Comparison of ENCODE assay signal across 8 mouse cellular contexts in genomic region chr1:130462867-130463266, GRCm38 (mm10). TPM values are rescaled to one million over a fixed set of nuclear protein-coding genes. Genes with fewer than 3 reads are reported as not detected.
DNase-seq lines count a peak whose midpoint lies in the region; ATAC-seq and TF ChIP-seq lines count a peak whose summit lies in the region.

No protein-coding gene starts in this region.

- no peak for TF ChIP-seq CTCF in layer of hippocampus, adult 2 months (conservative IDR thresholded peaks at IDR 0.05)
- TF ChIP-seq CTCF in embryonic fibroblast, embryonic 13.5 days (IDR thresholded peaks at IDR 0.05; ENCODE audit: borderline replicate concordance, insufficient read depth, low read length): no peak

- WGBS in limb, embryonic 13.5 days: 7% methylated on average over 4 of the region's 4 CpGs
- WGBS in stomach, embryonic 15.5 days: 2% methylated on average over 4 of the region's 4 CpGs

- TF ChIP-seq POLR2A in embryonic fibroblast, embryonic 13.5 days (IDR thresholded peaks at IDR 0.05; ENCODE audit: low read depth, low read length): no peak

- H3K9me3 ChIP-seq in limb, embryonic 13.5 days: no peaks in the 10 kb centered on the region
- H3K9me3 ChIP-seq in stomach, embryonic 15.5 days: no peaks in the 10 kb centered on the region

- H3K36me3 ChIP-seq in limb, embryonic 13.5 days: no peaks in the 10 kb centered on the region
- H3K36me3 ChIP-seq in stomach, embryonic 15.5 days: no peaks in the 10 kb centered on the region

- H3K4me1 ChIP-seq in embryonic fibroblast, embryonic 13.5 days (ENCODE audit: control insufficient read depth, insufficient read depth, low read length): no peaks in the 10 kb centered on the region
- no peaks in the 10 kb centered on the region for H3K4me1 ChIP-seq in limb, embryonic 13.5 days
- H3K4me1 ChIP-seq in stomach, embryonic 15.5 days: peaks cover 5% of the 10 kb centered on the region; the same call in 1 of the 2 replicates

- DNase-seq in layer of hippocampus, adult 2 months (ENCODE audit: low spot score in 2 of 2): peak in 1 of 2 experiments; percentile 1
- no peak for DNase-seq in layer of hippocampus, adult 9-11 months
- peak; percentile 95 for DNase-seq in ZHBTc4 (ENCODE audit: low read depth, low spot score)
- DNase-seq in adrenal gland, postnatal 4 days (ENCODE audit: low spot score in 2 of 2): no peak

- peak overlapping the region; percentile 92 for H3K4me3 ChIP-seq in layer of hippocampus, adult 2 months
- peak overlapping the region; percentile 69 for H3K4me3 ChIP-seq in embryonic fibroblast, embryonic 13.5 days (ENCODE audit: insufficient read depth, low read length)
- H3K4me3 ChIP-seq in limb, embryonic 13.5 days: peak overlapping the region; percentile 65
- H3K4me3 ChIP-seq in stomach, embryonic 15.5 days (replicated peaks): peak overlapping the region; percentile 68

- no peak; the same call in 1 of the 2 replicates for ATAC-seq in limb, embryonic 13.5 days (ENCODE audit: low FRiP score, low read depth)
- no peak for ATAC-seq in stomach, embryonic 15.5 days (ENCODE audit: insufficient read depth, low FRiP score, low read depth)
- no peak for ATAC-seq in monocyte, adult 5-6 weeks (replicated peaks; ENCODE audit: insufficient number of reproducible peaks, low FRiP score, low TSS enrichment, poor library complexity, severe bottlenecking)

- peak overlapping the region; percentile 67 for H3K9ac ChIP-seq in limb, embryonic 13.5 days
- H3K9ac ChIP-seq in stomach, embryonic 15.5 days: peak overlapping the region; percentile 37; the same call in 1 of the 2 replicates

- H3K27me3 ChIP-seq in limb, embryonic 13.5 days: no peaks in the 10 kb centered on the region
- H3K27me3 ChIP-seq in stomach, embryonic 15.5 days (replicated peaks): no peaks in the 10 kb centered on the region

- H3K27ac ChIP-seq in layer of hippocampus, adult 2 months: peak overlapping the region; percentile 87
- H3K27ac ChIP-seq in embryonic fibroblast, embryonic 13.5 days (ENCODE audit: insufficient read depth, low read length): no peak overlapping the region
- no peak overlapping the region for H3K27ac ChIP-seq in limb, embryonic 13.5 days
- H3K27ac ChIP-seq in stomach, embryonic 15.5 days: peak overlapping the region; percentile 79

- H3K4me2 ChIP-seq in limb, embryonic 13.5 days (replicated peaks): peak overlapping the region; percentile 82
- peak overlapping the region; percentile 74 for H3K4me2 ChIP-seq in stomach, embryonic 15.5 days

RNA-seq across cellular contexts. Expression of gene Cd55, which starts 0.3 kb away (rescaled TPM):
- 1 to 10 TPM; 6.6 to 7.2 TPM for total RNA-seq in layer of hippocampus, adult 2 months (2021)
- polyA plus RNA-seq in embryonic fibroblast, embryonic 13.5 days (2011; ENCODE audit: insufficient read length, low read depth, missing spikeins): 22.1 and 22.2 TPM in 2 replicates
- 5.0 and 6.1 TPM in 2 replicates for polyA plus RNA-seq in limb, embryonic 13.5 days (2015; fragmentation: Nextera tagmentation; extraction: Ambion mirVana)
- polyA plus RNA-seq in stomach, embryonic 15.5 days (2015; fragmentation: Nextera tagmentation; extraction: Ambion mirVana): 43.4 TPM in 2 replicates
- 10 to 100 TPM; 13.6 to 16.8 TPM for total RNA-seq in adrenal gland, postnatal 4 days (2021)
- total RNA-seq in monocyte, adult 5-6 weeks (2017): 76.9 to 93.4 TPM (median 87.0 TPM) in 3 replicates

RNA-seq across cellular contexts. Expression of gene Cd55b, which starts 40.1 kb away (rescaled TPM):
- total RNA-seq in layer of hippocampus, adult 2 months (2021): not detected
- polyA plus RNA-seq in embryonic fibroblast, embryonic 13.5 days (2011; ENCODE audit: insufficient read length, low read depth, missing spikeins): 0.47 TPM in 1 of 2 replicates, not detected in the other
- polyA plus RNA-seq in limb, embryonic 13.5 days (2015; fragmentation: Nextera tagmentation; extraction: Ambion mirVana): not detected in 2 replicates
- 0.27 TPM in 1 of 2 replicates, not detected in the other for polyA plus RNA-seq in stomach, embryonic 15.5 days (2015; fragmentation: Nextera tagmentation; extraction: Ambion mirVana)
- not detected for total RNA-seq in adrenal gland, postnatal 4 days (2021)
- not detected in 3 replicates for total RNA-seq in monocyte, adult 5-6 weeks (2017)

Comparison
In these comparisons a context has a peak if more than half of its experiments do, and no peak if none do; other contexts are left out.
1. H3K27ac ChIP-seq: peak in layer of hippocampus, adult 2 months (single experiment) and stomach, embryonic 15.5 days (single experiment); none in embryonic fibroblast, embryonic 13.5 days (single experiment) and limb, embryonic 13.5 days (single experiment).
2. Peak in every context shown above with its lines, with median percentiles within 50 percentile points of each other: H3K4me3 ChIP-seq.